Mouse (Mus musculus): ENCODE measurements around the gene Nap1l1.
"Not testable (repeated sequence)": the region's sequence is repeated elsewhere in the genome, so short reads cannot be mapped to it uniquely, and the experiment has no call there.

Nap1l1 gene

DNA sequence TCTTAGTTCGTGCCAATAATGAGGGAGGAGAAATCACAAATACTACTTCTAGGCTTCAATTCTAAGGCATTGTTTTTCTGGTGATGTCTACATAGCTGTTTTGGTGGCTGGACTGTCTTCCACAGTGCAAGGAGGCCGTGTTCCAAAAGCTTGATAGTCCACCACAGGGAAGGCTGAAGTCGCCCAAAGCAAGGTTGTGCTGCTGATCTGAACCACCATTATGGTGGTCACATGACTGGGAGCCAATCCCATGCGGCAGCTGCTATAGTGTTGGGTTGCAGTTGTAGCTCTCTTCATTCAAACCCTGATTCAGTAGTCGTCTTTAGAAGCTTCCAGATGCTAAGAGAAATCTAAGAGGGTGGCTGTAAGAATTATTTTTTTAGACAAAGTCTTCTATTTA, 6.6 kb downstream of the Nap1l1 start:
- no peak for DNase-seq (ENCODE audit: low read depth, low spot score)

DNA sequence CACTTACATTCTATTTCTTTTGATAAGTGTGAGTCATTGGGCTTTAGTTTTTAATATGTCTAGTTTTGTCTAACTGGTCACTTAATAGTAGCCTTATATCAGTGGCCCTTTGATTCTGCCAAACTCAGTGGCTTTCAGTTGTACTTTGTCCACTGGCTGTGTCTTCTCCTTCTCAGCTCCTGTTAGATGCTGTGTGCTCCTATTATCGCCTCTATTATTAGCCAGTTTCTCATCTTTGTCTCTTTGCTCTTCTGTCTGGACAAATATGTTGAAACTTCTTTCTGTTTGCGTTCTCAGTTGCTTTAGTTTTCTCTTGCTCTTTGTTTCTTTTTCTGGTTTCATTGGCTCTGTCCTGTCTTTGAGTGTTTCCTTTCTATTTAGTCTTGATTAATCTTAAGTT, 9.6 kb downstream of the Nap1l1 start:
- DNase-seq (ENCODE audit: low read depth, low spot score), result no peak

DNA sequence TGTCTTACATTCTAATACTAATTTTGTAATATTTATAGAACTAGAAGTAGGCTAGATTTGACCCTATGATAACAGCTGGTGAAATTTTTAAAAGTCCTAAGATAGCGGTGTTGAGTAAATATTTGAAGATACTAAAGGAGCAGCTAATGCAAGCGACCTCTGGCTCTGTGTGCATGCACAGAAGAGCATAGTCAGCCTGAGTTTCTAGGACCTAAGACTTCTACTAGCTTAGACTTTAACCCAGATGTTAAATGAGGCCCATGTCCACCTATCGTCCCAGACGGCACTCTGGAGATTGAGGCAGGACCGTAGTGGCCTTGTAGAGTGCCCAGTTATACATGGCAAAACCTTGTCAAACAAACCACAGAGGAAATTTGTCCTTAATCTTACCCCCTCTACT, 11.1 kb downstream of the Nap1l1 start:
- no peak for DNase-seq (ENCODE audit: low read depth, low spot score)

DNA sequence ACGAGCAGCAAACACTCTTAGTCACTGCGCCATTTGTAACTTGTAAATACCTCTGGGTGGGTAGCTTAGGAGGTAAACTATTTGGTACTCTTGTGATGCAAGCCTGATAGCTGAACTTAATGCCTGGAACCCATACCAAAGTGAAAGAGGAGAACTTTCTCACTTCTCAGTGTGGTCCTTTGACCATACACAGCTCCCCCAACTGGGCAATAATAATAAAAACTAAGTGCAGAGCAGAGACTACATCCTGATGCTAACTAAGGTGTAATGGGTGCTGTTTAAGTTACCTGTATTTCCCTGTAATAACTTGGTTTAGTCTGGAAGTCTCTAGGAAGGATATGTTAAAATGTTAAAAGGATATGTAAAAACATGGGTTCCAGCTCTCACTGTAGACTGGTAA, 15.8 kb downstream of the Nap1l1 start:
- no peak for DNase-seq (ENCODE audit: low read depth, low spot score)

DNA sequence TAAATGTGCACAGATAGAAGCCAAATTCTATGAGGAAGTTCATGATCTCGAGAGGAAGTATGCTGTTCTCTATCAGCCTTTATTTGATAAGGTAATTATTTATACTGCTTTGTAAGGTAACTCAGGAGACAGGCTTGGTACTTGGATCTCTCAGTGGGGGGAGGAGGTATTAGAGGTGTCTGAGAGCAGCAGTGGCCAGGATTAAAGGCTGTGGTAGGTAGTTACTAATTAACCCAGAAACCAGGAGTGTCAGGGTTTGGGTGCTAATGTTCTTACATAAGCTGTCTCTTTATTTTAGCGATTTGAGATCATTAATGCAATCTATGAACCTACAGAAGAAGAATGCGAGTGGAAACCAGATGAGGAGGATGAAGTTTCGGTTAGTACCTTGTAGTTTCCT, 17.1 kb downstream of the Nap1l1 start:
- DNase-seq (ENCODE audit: low read depth, low spot score), result not testable (repeated sequence)

DNA sequence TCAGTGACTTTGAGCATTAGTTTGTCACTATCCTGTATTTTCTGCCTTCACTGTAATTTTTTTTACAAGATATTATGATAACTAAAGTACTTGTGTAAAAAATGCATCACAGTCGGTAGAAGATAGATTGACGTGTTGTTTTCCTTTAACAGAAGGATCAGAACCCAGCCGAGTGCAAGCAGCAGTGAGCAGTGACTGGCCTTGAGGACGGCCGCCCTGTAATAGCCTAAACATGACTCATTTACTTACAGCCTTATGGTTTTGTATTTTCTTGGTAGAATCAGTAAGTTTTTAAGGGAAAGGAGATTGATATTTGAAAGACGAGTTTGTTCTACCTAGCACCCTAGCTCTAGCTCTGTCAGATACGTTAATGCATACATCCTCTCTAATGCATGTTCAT, 22.9 kb downstream of the Nap1l1 start:
- DNase-seq (ENCODE audit: low read depth, low spot score), result no peak

DNA sequence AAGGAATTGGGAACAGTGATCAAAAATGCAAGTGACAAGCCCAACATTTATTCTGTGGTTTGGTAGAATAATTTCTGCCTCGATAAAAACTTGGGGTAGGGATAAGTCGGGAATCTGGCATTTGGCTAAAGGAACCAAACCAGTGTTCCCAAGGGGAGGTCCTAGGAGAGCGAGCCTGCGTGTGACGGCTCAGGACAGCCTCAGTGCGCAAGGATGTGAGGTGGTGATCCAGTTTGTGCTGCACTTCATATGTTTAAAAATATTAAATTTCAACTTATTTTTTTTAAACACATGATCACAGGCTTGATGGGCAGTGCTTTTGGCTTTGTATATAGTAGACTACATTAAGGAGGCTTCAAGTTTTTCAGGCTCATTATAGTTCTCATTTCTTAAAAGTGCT, 26.9 kb downstream of the Nap1l1 start:
- no peak for DNase-seq (ENCODE audit: low read depth, low spot score)

DNA sequence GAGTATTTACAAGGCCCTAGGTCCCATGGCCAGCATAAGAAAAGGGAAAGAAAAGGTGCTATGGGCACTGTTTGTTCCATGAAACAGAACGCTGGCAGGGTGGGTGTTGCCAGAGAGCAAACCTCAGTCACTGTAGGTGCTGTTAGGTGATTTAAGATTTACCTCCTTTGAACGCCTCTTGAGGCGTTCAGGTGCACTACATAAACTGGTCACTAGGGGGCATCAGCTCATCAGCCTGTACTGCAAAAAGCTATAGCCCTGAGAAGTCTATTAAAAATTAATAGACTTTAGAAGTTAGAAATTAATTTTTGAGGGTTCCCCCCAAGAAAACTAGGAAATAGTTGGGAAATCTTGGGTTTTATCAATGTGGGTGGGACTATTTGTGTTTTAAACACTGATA, 30.0 kb downstream of the Nap1l1 start:
- DNase-seq (ENCODE audit: low read depth, low spot score), result peak; percentile 72

DNA sequence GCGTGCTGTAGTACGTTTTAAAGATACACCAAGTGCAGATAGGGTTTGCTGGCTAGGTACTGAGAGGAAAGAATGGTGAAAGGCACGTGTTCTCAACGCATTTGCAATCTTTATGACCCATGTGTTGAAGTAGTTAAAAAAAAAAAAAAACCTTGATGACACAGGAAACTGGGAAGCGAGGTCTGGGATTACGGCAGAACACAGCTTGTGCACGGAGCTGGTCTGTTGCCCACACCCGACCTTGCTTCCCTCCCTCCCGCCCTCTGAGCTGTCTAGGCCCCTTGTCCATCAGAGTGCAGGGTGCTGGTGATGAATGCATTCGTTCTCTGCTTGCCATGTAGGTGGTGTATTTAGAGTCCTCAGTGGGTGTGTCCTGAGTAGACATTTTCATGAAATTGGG, 30.7 kb downstream of the Nap1l1 start:
- no peak for DNase-seq (ENCODE audit: low read depth, low spot score)

DNA sequence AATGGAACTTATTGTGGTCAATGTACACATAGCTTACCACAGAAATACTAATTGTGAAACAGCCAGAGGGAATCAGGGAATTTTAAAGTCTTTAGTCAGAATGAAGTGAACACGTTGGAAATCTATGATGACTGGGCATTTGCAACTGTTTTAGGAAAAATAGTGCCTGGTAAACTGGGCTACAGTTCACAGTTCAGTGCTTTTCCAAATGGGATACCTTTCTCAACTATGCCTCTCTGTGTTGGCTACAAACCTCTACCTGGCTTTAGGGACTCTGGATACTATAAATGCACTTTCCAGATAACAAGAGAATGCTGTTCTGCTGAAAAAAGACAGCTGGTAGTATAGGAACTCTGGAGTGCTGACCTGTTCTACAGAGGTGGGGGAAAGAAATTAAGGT, 31.6 kb downstream of the Nap1l1 start:
- no peak for DNase-seq (ENCODE audit: low read depth, low spot score)

DNA sequence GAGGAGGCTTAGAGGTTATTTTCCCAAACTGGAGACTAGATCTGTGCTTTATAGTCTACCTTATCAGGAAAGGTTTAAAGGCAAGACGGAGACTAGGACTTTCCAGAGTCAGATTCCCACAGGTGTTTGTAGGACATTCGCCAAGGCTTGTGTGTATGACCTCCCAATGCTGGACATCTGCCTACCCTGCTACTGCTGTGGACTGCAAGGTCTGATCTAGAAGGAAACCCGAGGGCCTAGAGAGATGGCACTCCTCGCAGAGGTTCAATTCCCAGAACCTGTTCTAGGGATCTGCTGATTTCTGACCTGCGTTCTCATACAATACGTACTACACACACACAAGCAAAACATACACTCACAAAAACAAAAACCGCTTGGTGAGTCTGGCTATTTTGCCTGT, 32.4 kb downstream of the Nap1l1 start:
- no peak for DNase-seq (ENCODE audit: low read depth, low spot score)

DNA sequence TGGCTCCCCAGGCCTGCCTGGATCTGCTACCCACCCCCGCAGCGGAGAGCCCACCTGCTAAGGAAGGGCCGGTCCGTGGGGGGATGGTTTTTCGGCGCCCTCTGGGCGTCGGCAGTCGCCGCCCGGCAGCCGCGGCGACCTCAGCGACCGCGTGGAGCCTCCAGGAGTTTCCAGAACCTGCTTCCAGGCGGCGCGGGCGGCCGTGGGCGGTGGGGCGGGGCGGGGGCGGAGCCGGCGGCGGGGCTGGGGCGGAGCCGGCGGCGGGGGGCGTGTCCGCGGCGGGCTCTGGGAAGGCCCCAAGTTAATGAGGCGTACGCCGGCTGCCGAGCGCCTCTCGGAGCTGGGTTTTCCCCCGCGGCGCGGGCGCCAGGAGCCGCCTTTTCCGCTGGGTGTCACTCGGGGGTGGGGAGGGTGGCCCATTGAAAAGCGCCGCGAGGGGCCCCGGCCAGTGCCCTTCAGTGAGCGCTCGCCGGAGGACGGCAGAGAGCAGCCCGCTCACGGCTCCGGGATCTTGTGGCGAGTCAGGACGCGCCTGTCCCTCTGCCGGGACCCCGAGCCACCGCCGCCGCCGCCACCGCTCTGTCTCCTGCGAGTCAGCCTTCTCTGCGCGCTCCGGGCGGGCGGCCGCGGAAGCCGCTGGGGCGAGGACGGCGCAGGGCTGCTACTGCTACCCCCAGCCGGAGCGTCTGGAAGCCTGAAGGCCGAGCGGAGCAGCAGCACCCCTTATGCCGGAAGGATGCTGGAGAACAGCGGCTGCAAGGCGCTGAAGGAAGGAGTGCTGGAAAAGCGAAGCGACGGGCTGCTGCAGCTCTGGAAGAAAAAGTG, 33.3 kb downstream of the Nap1l1 start, which contains the start of gene Phlda1:
Phlda1 (plus strand) TSS at position 186 of the 825 bp plus-strand sequence.
- DNase-seq (ENCODE audit: low read depth, low spot score), result peak; percentile 79

DNA sequence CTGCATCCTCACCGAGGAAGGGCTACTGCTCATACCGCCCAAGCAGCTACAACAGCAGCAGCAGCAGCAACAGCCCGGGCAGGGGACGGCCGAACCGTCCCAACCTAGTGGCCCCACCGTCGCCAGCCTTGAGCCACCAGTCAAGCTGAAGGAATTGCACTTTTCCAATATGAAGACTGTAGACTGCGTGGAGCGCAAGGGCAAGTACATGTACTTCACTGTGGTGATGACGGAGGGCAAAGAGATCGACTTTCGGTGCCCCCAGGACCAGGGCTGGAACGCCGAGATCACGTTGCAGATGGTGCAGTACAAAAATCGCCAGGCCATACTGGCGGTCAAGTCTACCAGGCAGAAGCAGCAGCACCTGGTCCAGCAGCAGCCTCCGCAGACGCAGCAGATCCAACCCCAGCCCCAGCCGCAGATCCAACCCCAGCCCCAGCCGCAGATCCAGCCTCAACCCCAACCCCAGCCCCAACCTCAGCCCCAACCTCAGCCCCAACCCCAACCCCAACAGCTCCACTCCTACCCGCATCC, 34.0 kb downstream of the Nap1l1 start:
- DNase-seq (ENCODE audit: low read depth, low spot score), result no peak

DNA sequence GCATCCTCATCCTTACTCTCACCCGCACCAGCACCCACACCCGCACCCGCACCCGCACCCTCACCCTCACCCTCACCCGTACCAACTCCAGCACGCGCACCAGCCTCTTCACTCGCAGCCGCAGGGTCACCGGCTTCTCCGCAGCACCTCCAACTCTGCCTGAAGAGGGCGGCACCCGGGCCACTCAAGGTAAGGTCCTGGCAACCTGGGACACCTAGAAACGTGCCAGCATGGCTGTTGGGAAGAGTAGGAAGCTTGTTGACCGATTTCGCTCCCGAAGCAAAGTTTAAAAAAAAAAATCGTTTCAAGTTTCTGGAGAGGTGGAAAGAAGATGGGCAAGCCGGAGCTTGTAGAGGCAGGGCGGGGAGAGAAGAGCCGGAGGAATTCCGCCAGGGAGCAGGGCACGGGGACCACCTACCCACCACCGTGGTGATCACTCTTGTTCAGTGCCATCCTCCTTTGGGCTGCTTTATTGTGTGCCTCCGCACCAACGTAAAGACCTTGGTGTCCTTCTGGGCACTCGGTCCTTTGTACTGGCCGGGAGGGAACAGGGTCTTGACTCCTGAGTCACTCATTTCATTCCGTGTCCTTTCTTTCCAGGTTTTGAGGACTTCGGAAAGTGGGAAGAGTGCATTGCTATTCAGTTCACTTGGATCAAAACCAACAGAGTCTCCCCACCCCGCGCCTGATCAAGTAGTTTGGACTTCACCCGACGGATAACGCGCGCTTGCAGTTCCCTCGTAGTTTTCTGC, 34.6 kb downstream of the Nap1l1 start:
- DNase-seq (ENCODE audit: low read depth, low spot score), result no peak

DNA sequence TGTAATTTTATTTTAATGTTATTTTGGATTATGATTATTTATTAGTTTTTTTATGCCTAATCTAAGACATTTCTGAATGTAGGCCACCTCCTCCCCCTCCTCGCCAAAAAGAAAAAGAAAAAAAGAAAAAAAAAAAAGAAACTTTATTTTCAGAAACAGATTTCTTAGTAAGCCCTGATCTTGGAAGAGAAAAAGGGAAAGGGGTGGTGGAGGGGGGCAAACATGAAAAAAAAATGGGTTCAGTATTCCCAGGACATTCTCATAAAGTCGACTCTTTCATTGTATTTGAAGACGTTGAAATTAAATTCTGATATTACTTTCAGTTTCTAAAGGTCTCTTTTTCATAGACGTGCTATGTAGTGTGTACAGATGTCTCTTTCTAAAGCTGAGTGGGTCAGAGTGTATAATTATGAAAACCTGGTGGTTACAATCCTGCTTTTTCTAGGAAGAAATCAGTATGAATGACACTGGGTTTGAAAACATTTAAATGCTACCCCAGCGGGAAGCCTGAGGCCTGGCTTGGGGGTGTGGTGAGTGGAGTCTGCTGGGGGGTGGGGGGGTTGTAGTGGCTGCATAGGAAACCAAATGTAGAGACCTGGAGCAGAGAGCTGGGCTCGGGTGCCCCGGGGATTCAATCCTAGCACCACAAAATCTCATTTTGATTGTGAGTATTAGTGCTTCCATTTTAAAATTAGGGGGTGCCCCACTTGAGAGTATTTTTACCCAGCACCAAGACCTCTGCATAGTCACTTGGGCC, 35.5 kb downstream of the Nap1l1 start:
- DNase-seq (ENCODE audit: low read depth, low spot score), result no peak

DNA sequence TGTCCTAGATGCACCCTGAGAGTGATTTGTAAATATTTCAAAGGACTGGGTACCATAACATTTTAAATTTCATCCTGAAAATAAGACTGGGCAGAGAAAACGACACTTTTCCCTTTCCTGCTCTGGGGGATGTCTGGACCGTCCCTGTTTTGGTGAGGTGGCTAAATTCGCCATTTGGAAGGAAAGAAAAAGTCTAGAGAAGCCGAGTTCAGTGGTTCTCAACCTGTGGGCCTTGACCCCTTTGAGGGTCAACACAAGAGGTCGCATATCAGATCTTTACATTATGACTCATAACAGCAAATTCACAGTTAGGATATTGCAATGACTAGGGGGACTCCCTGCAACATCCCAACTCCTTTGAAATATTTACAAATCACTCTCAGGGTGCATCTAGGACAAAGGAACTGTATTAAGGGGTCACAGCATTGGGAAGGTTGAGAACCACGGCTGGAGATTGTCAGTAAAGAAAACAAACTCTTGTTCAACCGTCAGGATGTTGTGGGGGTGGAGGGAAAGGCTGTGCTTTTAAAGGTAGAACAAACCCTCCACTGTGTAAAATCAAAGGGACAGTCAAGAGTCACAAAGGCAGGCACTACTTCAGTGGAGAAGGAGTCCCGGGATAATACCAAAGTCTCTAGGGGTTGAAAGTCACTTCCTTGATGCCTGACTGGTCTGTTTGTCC, 36.2 kb downstream of the Nap1l1 start:
- no peak for DNase-seq (ENCODE audit: low read depth, low spot score)

DNA sequence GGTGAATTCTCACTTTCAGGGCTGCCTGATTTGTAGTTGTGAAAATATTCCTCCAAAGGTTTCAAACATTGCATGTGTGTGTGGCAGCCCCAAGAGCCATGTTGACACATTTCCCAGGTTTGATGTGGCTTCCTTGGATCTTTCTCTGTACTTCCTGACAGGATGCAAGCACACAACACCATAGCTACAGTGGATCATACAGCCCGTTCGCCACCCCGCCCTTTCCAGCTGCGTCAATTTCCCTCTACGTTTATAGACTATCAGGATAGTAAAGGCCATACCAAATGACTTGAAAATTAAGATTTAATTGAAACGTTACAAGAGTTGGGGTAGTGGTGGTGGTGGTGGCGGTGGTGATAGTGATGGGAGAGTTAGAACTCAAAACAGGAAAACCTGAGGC, 37.0 kb downstream of the Nap1l1 start:
- DNase-seq (ENCODE audit: low read depth, low spot score), result no peak

DNA sequence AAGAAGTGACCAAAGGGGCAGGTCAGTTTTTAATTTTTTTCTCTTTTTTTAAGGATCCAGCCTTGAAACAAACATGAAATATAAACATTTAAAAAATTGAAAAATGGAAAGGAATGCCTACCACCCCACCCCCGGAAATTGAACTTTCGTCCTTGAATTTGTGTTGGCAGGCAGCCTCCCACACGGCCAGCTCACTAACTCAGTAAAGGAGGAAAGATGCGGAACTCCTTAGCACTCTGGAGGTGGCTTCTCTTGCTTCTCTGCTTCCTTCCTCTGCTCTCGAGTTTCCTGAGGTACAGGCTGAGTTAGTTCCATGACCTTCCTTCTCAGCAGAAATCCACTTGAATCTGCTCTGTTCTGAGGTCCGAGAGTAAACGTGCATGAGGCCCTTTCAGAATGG, 37.8 kb downstream of the Nap1l1 start:
- DNase-seq (ENCODE audit: low read depth, low spot score), result no peak

DNA sequence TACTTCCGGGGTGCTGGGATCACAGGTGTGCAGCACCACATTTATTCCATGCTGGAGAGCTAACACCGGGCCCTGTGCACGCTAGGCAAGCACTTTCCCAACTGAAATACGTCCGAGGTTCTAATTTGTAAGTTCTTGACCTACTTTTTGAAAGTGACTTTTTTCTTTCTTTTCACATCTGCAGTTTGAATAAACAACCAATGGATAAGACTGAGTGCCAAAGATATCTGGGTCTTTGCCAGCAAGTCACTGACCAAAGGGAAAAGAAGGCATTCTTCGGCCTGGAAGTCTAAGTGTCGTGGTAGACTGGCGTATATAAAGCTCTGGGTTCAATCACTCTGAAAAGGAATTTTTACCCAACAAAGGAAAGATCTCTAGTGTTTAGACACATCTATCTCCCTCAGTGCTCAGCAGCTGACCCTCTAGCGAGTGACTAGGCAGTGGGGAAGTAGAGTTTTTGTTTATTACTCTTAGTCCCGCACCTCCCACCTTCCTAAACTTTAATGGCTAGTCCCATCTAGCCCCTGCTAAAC, 39.1 kb downstream of the Nap1l1 start:
- DNase-seq (ENCODE audit: low read depth, low spot score), result no peak

DNA sequence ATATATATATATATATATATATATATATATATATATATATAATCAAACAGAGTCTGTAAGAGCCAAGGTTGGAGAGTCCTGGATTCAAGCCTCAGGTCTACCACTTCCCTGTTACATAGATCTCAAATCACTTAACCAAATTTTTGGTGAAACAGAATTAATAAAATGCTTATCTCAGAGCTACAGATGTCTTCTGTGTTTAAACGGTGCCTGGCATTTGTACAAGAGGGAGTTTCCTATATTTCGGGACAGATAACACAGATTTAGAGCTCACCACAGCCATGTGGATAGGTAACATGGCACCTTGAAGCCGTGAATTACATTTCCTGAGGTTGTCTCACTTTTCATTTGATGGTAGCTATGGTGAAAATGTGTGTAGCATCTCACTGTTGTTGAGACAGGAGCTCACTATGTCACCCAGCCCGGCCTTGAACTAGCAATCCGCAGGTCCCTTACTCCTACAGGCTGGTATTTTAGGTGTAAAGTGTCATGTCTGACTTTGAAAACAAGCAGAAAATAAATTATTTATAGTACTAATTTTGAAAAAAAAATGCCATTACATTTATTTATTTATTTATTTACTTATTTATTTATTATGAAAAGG, 41.4 kb downstream of the Nap1l1 start:
- DNase-seq (ENCODE audit: low read depth, low spot score), result no peak
